Mouse (Mus musculus) small intestine, adult 2 months (tissue): Measurements from ENCODE around the gene Cdk12.
"Not testable (repeated sequence)": the region's sequence is repeated elsewhere in the genome, so short reads cannot be mapped to it uniquely, and the experiment has no call there.

Experiments used
- CTCF ChIP-seq: fragments of 200-500 bp; IDR thresholded peaks from 2 replicates; pipeline ENCODE4 v1.5.1; 2012; ENCODE audit warnings: low read depth, mild to moderate bottlenecking, control low read depth, inconsistent platforms, low read length, moderate library complexity, mixed read lengths; ENCODE audit not compliant: insufficient replicate concordance, insufficient read length; ENCODE audit errors: extremely low read depth
- POLR2A ChIP-seq: fragments of 200-500 bp; IDR thresholded peaks from 2 replicates; pipeline ENCODE4 v1.6.1; 2012; ENCODE audit warnings: low read depth, mild to moderate bottlenecking, control low read depth, inconsistent platforms, low read length, moderate library complexity

DNA sequence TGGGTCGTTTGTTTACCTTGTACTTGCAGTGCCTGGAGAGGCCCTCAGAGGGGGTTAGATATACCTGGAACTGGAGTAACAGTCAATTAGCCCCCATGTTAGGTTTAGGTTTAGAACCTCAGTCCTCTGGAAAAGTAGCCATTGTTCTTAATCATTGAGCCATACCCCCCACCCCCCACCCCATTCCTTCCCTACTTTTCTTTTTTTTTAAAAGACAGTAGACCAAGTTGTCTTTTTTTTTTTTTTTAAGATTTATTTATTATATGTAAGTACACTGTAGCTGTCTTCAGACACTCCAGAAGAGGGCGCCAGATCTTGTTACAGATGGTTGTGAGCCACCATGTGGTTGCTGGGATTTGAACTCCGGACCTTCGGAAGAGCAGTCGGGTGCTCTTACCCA is 6.8 kb downstream of the Cdk12 start:
- TF ChIP-seq POLR2A, CTCF: not testable (repeated sequence)
